Mouse (Mus musculus): ENCODE measurements around the gene Ube2g1. TPM values are rescaled to one million over a fixed set of nuclear protein-coding genes. Genes with fewer than 3 reads are reported as not detected.

Ube2g1 gene
- polyA plus RNA-seq, 1 experiment = 8.1 TPM

- TF ChIP-seq CTCF (IDR thresholded peaks at IDR 0.05; ENCODE audit: insufficient read depth, low read length) (no peak), POLR2A (IDR thresholded peaks at IDR 0.05; ENCODE audit: borderline replicate concordance, extremely low read depth, low read depth, low read length) (no peak)
- WGBS = 66% methylated on average over 5 of the region's 5 CpGs
- Histone ChIP-seq H3K4me3 (replicated peaks; ENCODE audit: extremely low read depth, low read depth, low read length) (no peak overlapping the region), H3K4me1 (ENCODE audit: control insufficient read depth, insufficient read depth, low read length) (no peaks in the 10 kb centered on the region; the same call in 1 of the 2 replicates)
- no peak for DNase-seq
Measured at GRCm38 (mm10) chr11:72645386-72645785, 38.3 kb downstream of the Ube2g1 start.

GRCm38 (mm10) chr11:72650347-72650746 is 43.3 kb downstream of the Ube2g1 start:
- Histone ChIP-seq H3K4me1 (ENCODE audit: control insufficient read depth, insufficient read depth, low read length) (no peaks in the 10 kb centered on the region), H3K4me3 (replicated peaks; ENCODE audit: extremely low read depth, low read depth, low read length) (no peak overlapping the region)
- TF ChIP-seq POLR2A (IDR thresholded peaks at IDR 0.05; ENCODE audit: borderline replicate concordance, extremely low read depth, low read depth, low read length) (no peak), CTCF (IDR thresholded peaks at IDR 0.05; ENCODE audit: insufficient read depth, low read length) (no peak)
- 69% methylated on average over 2 of the region's 2 CpGs for WGBS
- no peak for DNase-seq

- DNase-seq = no peak
- H3K4me1 ChIP-seq (ENCODE audit: control insufficient read depth, insufficient read depth, low read length) = no peaks in the 10 kb centered on the region
- no peak overlapping the region for H3K4me3 ChIP-seq (replicated peaks; ENCODE audit: extremely low read depth, low read depth, low read length)
- TF ChIP-seq POLR2A (IDR thresholded peaks at IDR 0.05; ENCODE audit: borderline replicate concordance, extremely low read depth, low read depth, low read length) (no peak), CTCF (IDR thresholded peaks at IDR 0.05; ENCODE audit: insufficient read depth, low read length) (no peak)
Measured at GRCm38 (mm10) chr11:72659918-72660317, 52.8 kb downstream of the Ube2g1 start.

- Histone ChIP-seq H3K4me1 (ENCODE audit: control insufficient read depth, insufficient read depth, low read length) (no peaks in the 10 kb centered on the region), H3K4me3 (replicated peaks; ENCODE audit: extremely low read depth, low read depth, low read length) (no peak overlapping the region)
- no peak for TF ChIP-seq POLR2A (IDR thresholded peaks at IDR 0.05; ENCODE audit: borderline replicate concordance, extremely low read depth, low read depth, low read length)
- no peak for TF ChIP-seq CTCF (IDR thresholded peaks at IDR 0.05; ENCODE audit: insufficient read depth, low read length)
- 94% methylated on average over 1 of the region's 1 CpGs for WGBS
- no peak for DNase-seq
Measured at GRCm38 (mm10) chr11:72660359-72660758, 53.3 kb downstream of the Ube2g1 start.

- Histone ChIP-seq H3K4me1 (ENCODE audit: control insufficient read depth, insufficient read depth, low read length) (no peaks in the 10 kb centered on the region), H3K4me3 (replicated peaks; ENCODE audit: extremely low read depth, low read depth, low read length) (no peak overlapping the region)
- TF ChIP-seq CTCF (IDR thresholded peaks at IDR 0.05; ENCODE audit: insufficient read depth, low read length) (no peak), POLR2A (IDR thresholded peaks at IDR 0.05; ENCODE audit: borderline replicate concordance, extremely low read depth, low read depth, low read length) (no peak)
- WGBS = 87% methylated on average over 4 of the region's 4 CpGs
- DNase-seq = no peak
Measured at GRCm38 (mm10) chr11:72664641-72665040, 57.6 kb downstream of the Ube2g1 start.

- Histone ChIP-seq H3K4me1 (ENCODE audit: control insufficient read depth, insufficient read depth, low read length) (peaks cover 5% of the 10 kb centered on the region), H3K4me3 (replicated peaks; ENCODE audit: extremely low read depth, low read depth, low read length) (no peak overlapping the region)
- no peak for DNase-seq
- TF ChIP-seq CTCF (IDR thresholded peaks at IDR 0.05; ENCODE audit: insufficient read depth, low read length) (no peak), POLR2A (IDR thresholded peaks at IDR 0.05; ENCODE audit: borderline replicate concordance, extremely low read depth, low read depth, low read length) (no peak)
Measured at GRCm38 (mm10) chr11:72670634-72671033, 63.6 kb downstream of the Ube2g1 start.

- DNase-seq = no peak
- peaks cover 5% of the 10 kb centered on the region for H3K4me1 ChIP-seq (ENCODE audit: control insufficient read depth, insufficient read depth, low read length)
- no peak overlapping the region for H3K4me3 ChIP-seq (replicated peaks; ENCODE audit: extremely low read depth, low read depth, low read length)
- TF ChIP-seq CTCF (IDR thresholded peaks at IDR 0.05; ENCODE audit: insufficient read depth, low read length) (no peak), POLR2A (IDR thresholded peaks at IDR 0.05; ENCODE audit: borderline replicate concordance, extremely low read depth, low read depth, low read length) (no peak)
- WGBS = 47% methylated on average over 6 of the region's 6 CpGs
Measured at GRCm38 (mm10) chr11:72671294-72671988, 64.4 kb downstream of the Ube2g1 start.

- Histone ChIP-seq H3K4me1 (ENCODE audit: control insufficient read depth, insufficient read depth, low read length) (peaks cover 5% of the 10 kb centered on the region), H3K4me3 (replicated peaks; ENCODE audit: extremely low read depth, low read depth, low read length) (no peak overlapping the region)
- WGBS = 50% methylated on average over 1 of the region's 1 CpGs
- DNase-seq = no peak
- TF ChIP-seq POLR2A (IDR thresholded peaks at IDR 0.05; ENCODE audit: borderline replicate concordance, extremely low read depth, low read depth, low read length) (no peak), CTCF (IDR thresholded peaks at IDR 0.05; ENCODE audit: insufficient read depth, low read length) (no peak)
Measured at GRCm38 (mm10) chr11:72672438-72672837, 65.4 kb downstream of the Ube2g1 start.

- WGBS = 70% methylated on average over 2 of the region's 2 CpGs
- TF ChIP-seq CTCF (IDR thresholded peaks at IDR 0.05; ENCODE audit: insufficient read depth, low read length) = no peak
- TF ChIP-seq POLR2A (IDR thresholded peaks at IDR 0.05; ENCODE audit: borderline replicate concordance, extremely low read depth, low read depth, low read length) = no peak
Measured at GRCm38 (mm10) chr11:72675280-72675679, 68.2 kb downstream of the Ube2g1 start.

GRCm38 (mm10) chr11:72680726-72681125 is 73.6 kb downstream of the Ube2g1 start:
- TF ChIP-seq POLR2A (IDR thresholded peaks at IDR 0.05; ENCODE audit: borderline replicate concordance, extremely low read depth, low read depth, low read length) (no peak), CTCF (IDR thresholded peaks at IDR 0.05; ENCODE audit: insufficient read depth, low read length) (no peak)
- DNase-seq = no peak

More at GRCm38 (mm10) chr11:72675280-72675679, 68.2 kb downstream of the Ube2g1 start:
- DNase-seq = no peak
- Histone ChIP-seq H3K4me3 (replicated peaks; ENCODE audit: extremely low read depth, low read depth, low read length) (no peak overlapping the region), H3K4me1 (ENCODE audit: control insufficient read depth, insufficient read depth, low read length) (peaks cover 5% of the 10 kb centered on the region)

More at GRCm38 (mm10) chr11:72680726-72681125, 73.6 kb downstream of the Ube2g1 start:
- Histone ChIP-seq H3K4me3 (replicated peaks; ENCODE audit: extremely low read depth, low read depth, low read length) (no peak overlapping the region), H3K4me1 (ENCODE audit: control insufficient read depth, insufficient read depth, low read length) (no peaks in the 10 kb centered on the region)

Data from lung, adult 2 months (tissue).